Comparison of ENCODE assay signal across 8 mouse cellular contexts in genomic region chr15:100686989-100687388, GRCm38 (mm10). TPM values are rescaled to one million over a fixed set of nuclear protein-coding genes. Genes with fewer than 3 reads are reported as not detected.
DNase-seq lines count a peak whose midpoint lies in the region; ATAC-seq and TF ChIP-seq lines count a peak whose summit lies in the region.

No protein-coding gene starts in this region.

- DNase-seq in heart, postnatal 36 days: no peak
- no peak for DNase-seq in G1E (ENCODE audit: low spot score)
- no peak for DNase-seq in ovary, postnatal 14 days (ENCODE audit: low spot score)
- no peak for DNase-seq in heart, adult 9 months (ENCODE audit: low spot score in 2 of 2)
- DNase-seq in testis, postnatal 14 days (ENCODE audit: low spot score): no peak

- H3K9ac ChIP-seq in heart, embryonic 13.5 days: 0 out of 2 replicates have a peak overlapping the region, but pooled peaks have one; percentile 26
- H3K9ac ChIP-seq in neural tube, embryonic 15.5 days (replicated peaks): no peak overlapping the region

- no peak overlapping the region for H3K27ac ChIP-seq in heart, embryonic 13.5 days (replicated peaks)
- no peak overlapping the region for H3K27ac ChIP-seq in neural tube, embryonic 15.5 days (replicated peaks)

- peaks cover 15% of the 10 kb centered on the region for H3K27me3 ChIP-seq in heart, embryonic 13.5 days (replicated peaks)
- peaks cover 20% of the 10 kb centered on the region for H3K27me3 ChIP-seq in G1E (ENCODE audit: insufficient read depth, low read length)
- H3K27me3 ChIP-seq in neural tube, embryonic 15.5 days (replicated peaks): no peaks in the 10 kb centered on the region

- ATAC-seq in heart, embryonic 13.5 days (ENCODE audit: extremely low read depth, insufficient number of reproducible peaks, low FRiP score, low TSS enrichment): no peak
- peak; percentile 56 for ATAC-seq in G1E (ENCODE audit: extremely low read depth, insufficient number of reproducible peaks, low FRiP score, poor library complexity, severe bottlenecking)
- ATAC-seq in granulocyte monocyte progenitor cell, adult 5-6 weeks (replicated peaks; ENCODE audit: poor library complexity, severe bottlenecking): peak; percentile 79
- ATAC-seq in neural tube, embryonic 15.5 days (ENCODE audit: low FRiP score): no peak

- H3K36me3 ChIP-seq in heart, embryonic 13.5 days: 0 out of 2 replicates have a peak, but pooled peaks cover 3% of the 10 kb centered on the region
- no peaks in the 10 kb centered on the region for H3K36me3 ChIP-seq in G1E (replicated peaks)
- no peaks in the 10 kb centered on the region for H3K36me3 ChIP-seq in neural tube, embryonic 15.5 days

- no peak for TF ChIP-seq CTCF in G1E (IDR thresholded peaks at IDR 0.05; ENCODE audit: low read depth, low read length)

- intact Hi-C loops in heart, postnatal 36 days (cut with DNase I): no loop called here

- H3K4me2 ChIP-seq in heart, embryonic 13.5 days: peak overlapping the region; percentile 30
- peak overlapping the region; percentile 20; the same call in 1 of the 2 replicates for H3K4me2 ChIP-seq in neural tube, embryonic 15.5 days

- peaks cover 26% of the 10 kb centered on the region for H3K4me1 ChIP-seq in heart, embryonic 13.5 days
- H3K4me1 ChIP-seq in G1E (ENCODE audit: insufficient read depth, low read depth, low read length): peaks cover 11% of the 10 kb centered on the region
- H3K4me1 ChIP-seq in neural tube, embryonic 15.5 days: peaks cover 8% of the 10 kb centered on the region

- H3K9me3 ChIP-seq in heart, embryonic 13.5 days: peaks cover 11% of the 10 kb centered on the region
- H3K9me3 ChIP-seq in G1E (replicated peaks): no peaks in the 10 kb centered on the region
- H3K9me3 ChIP-seq in neural tube, embryonic 15.5 days (replicated peaks): no peaks in the 10 kb centered on the region

- 33% methylated on average over 12 of the region's 12 CpGs for WGBS in heart, embryonic 13.5 days
- 31% methylated on average over 12 of the region's 12 CpGs for WGBS in neural tube, embryonic 15.5 days

- no peak overlapping the region for H3K4me3 ChIP-seq in heart, embryonic 13.5 days
- no peak overlapping the region; the same call in 1 of the 2 replicates for H3K4me3 ChIP-seq in G1E (ENCODE audit: low read depth, low read length)
- H3K4me3 ChIP-seq in neural tube, embryonic 15.5 days (replicated peaks): no peak overlapping the region

RNA-seq across cellular contexts. Expression of gene Cela1, which starts 0.7 kb away (rescaled TPM):
- polyA plus RNA-seq in heart, embryonic 13.5 days (2015; fragmentation: Nextera tagmentation; extraction: Ambion mirVana): 1.7 TPM in 2 replicates
- total RNA-seq in heart, postnatal 36 days (2021): under 1 TPM in 1 of 2 experiments, not detected in 1; 0.98 TPM
- total RNA-seq in G1E (2014; fragmentation: Nextera tagmentation) (not detected in 2 replicates), G1E (2017) (2.9 and 6.4 TPM in 2 replicates)
- polyA plus RNA-seq in G1E (2012): 0.32 and 0.54 TPM in 2 replicates
- 4.7 and 7.9 TPM in 2 replicates for total RNA-seq in granulocyte monocyte progenitor cell, adult 5-6 weeks (2014; fragmentation: Nextera tagmentation)
- 2.3 and 2.5 TPM in 2 replicates for total RNA-seq in granulocyte monocyte progenitor cell, adult 5-6 weeks (2017)
- polyA plus RNA-seq in neural tube, embryonic 15.5 days (2015; fragmentation: Nextera tagmentation; extraction: Ambion mirVana): 3.1 and 5.8 TPM in 2 replicates

RNA-seq across cellular contexts. Expression of gene Bin2, which starts 17.6 kb away (rescaled TPM):
- polyA plus RNA-seq in heart, embryonic 13.5 days (2015; fragmentation: Nextera tagmentation; extraction: Ambion mirVana): 2.9 and 3.2 TPM in 2 replicates
- 1 to 10 TPM; 1.6 TPM for total RNA-seq in heart, postnatal 36 days (2021)
- total RNA-seq in G1E (2014; fragmentation: Nextera tagmentation) (5.3 and 6.8 TPM in 2 replicates), G1E (2017) (13.3 and 15.5 TPM in 2 replicates)
- polyA plus RNA-seq in G1E (2012): 13.7 and 14.3 TPM in 2 replicates
- 114 TPM in 2 replicates for total RNA-seq in granulocyte monocyte progenitor cell, adult 5-6 weeks (2014; fragmentation: Nextera tagmentation)
- 98.3 and 98.8 TPM in 2 replicates for total RNA-seq in granulocyte monocyte progenitor cell, adult 5-6 weeks (2017)
- polyA plus RNA-seq in neural tube, embryonic 15.5 days (2015; fragmentation: Nextera tagmentation; extraction: Ambion mirVana): 2.6 and 11.0 TPM in 2 replicates

RNA-seq across cellular contexts. Expression of gene Galnt6, which starts 42.2 kb away (rescaled TPM):
- 0.09 and 0.13 TPM in 2 replicates for polyA plus RNA-seq in heart, embryonic 13.5 days (2015; fragmentation: Nextera tagmentation; extraction: Ambion mirVana)
- under 1 TPM; 0.72 to 0.98 TPM for total RNA-seq in heart, postnatal 36 days (2021)
- total RNA-seq in G1E (2014; fragmentation: Nextera tagmentation) (not detected in 2 replicates), G1E (2017) (0.05 TPM in 1 of 2 replicates, not detected in the other)
- polyA plus RNA-seq in G1E (2012): 0.02 TPM in 1 of 2 replicates, not detected in the other
- total RNA-seq in granulocyte monocyte progenitor cell, adult 5-6 weeks (2014; fragmentation: Nextera tagmentation): 25.4 and 27.4 TPM in 2 replicates
- total RNA-seq in granulocyte monocyte progenitor cell, adult 5-6 weeks (2017): 32.5 and 44.6 TPM in 2 replicates
- polyA plus RNA-seq in neural tube, embryonic 15.5 days (2015; fragmentation: Nextera tagmentation; extraction: Ambion mirVana): 0.33 and 1.5 TPM in 2 replicates

RNA-seq across cellular contexts. Expression of gene Smagp, which starts 50.2 kb away (rescaled TPM):
- polyA plus RNA-seq in heart, embryonic 13.5 days (2015; fragmentation: Nextera tagmentation; extraction: Ambion mirVana): 15.3 and 16.0 TPM in 2 replicates
- total RNA-seq in heart, postnatal 36 days (2021): 10 to 100 TPM; 13.7 to 15.8 TPM
- total RNA-seq in G1E (2014; fragmentation: Nextera tagmentation): not detected in 2 replicates
- total RNA-seq in G1E (2017): 2.6 and 2.7 TPM in 2 replicates
- 2.7 and 3.3 TPM in 2 replicates for polyA plus RNA-seq in G1E (2012)
- total RNA-seq in granulocyte monocyte progenitor cell, adult 5-6 weeks (2014; fragmentation: Nextera tagmentation): 5.4 and 6.1 TPM in 2 replicates
- total RNA-seq in granulocyte monocyte progenitor cell, adult 5-6 weeks (2017): not detected in 2 replicates
- polyA plus RNA-seq in neural tube, embryonic 15.5 days (2015; fragmentation: Nextera tagmentation; extraction: Ambion mirVana): 3.0 and 7.4 TPM in 2 replicates

Comparison
In these comparisons a context has a peak if more than half of its experiments do, and no peak if none do; other contexts are left out.
1. ATAC-seq: peak in G1E (single experiment) and granulocyte monocyte progenitor cell, adult 5-6 weeks (single experiment); none in heart, embryonic 13.5 days (single experiment) and neural tube, embryonic 15.5 days (single experiment).
2. RNA of gene Bin2, which starts 17.6 kb away (total RNA-seq): 98.3 to 114 TPM in granulocyte monocyte progenitor cell, adult 5-6 weeks; 5.3 to 15.5 TPM in G1E and 1.6 TPM in heart, postnatal 36 days; every median in the first group is over 4 times any median in the second.
3. RNA of gene Galnt6, which starts 42.2 kb away (total RNA-seq): 25.4 to 44.6 TPM in granulocyte monocyte progenitor cell, adult 5-6 weeks; 0.72 to 0.98 TPM in heart, postnatal 36 days and 0.05 TPM in G1E; every median in the first group is over 10 times any median in the second.